In genomic region chr15:96818435-96818834, GRCm38 (mm10) we compare ENCODE assay signal across 26 mouse cellular contexts.
DNase-seq lines count a peak whose midpoint lies in the region; ATAC-seq and TF ChIP-seq lines count a peak whose summit lies in the region.
"Had no signal": no experiment of that assay in that cellular context is flagged by ENCODE, and none has a peak within 500 bp of the region (broad histone marks: within the 10 kb centered on the region; RNA-seq: fewer than 3 reads in every experiment).

No protein-coding gene starts in this region.

- intact Hi-C loops in heart, adult 2 months (cut with DNase I), result loop anchor here (5.0 kb wide), 2 partner anchors 86 to 101 kb away; no protein-coding TSS in a partner anchor
- intact Hi-C loops in heart, postnatal 10 days (cut with DNase I), result no loop called here

- peaks cover 6% of the 10 kb centered on the region for H3K4me1 ChIP-seq in heart, adult 2 months (ENCODE audit: control insufficient read depth, insufficient read depth, low read length)
- no peaks in the 10 kb centered on the region for H3K4me1 ChIP-seq in lung, embryonic 14.5 days (ENCODE audit: insufficient read depth)
- peaks cover 7% of the 10 kb centered on the region; the same call in 1 of the 2 replicates for H3K4me1 ChIP-seq in megakaryocyte, embryonic 14.5 days
- H3K4me1 ChIP-seq: embryonic facial prominence, embryonic 12.5 days; embryonic facial prominence, embryonic 15.5 days; heart, embryonic 13.5 days; hindbrain, embryonic 10.5 days; hindbrain, embryonic 13.5 days had no signal

- no peak for TF ChIP-seq POLR2A in heart, adult 2 months (IDR thresholded peaks at IDR 0.05; ENCODE audit: insufficient read depth, low read depth, low read length)

- H3K27ac ChIP-seq in heart, adult 2 months, result no peak overlapping the region
- no peak overlapping the region for H3K27ac ChIP-seq in lung, embryonic 14.5 days (ENCODE audit: low read depth)
- H3K27ac ChIP-seq: embryonic facial prominence, embryonic 12.5 days; embryonic facial prominence, embryonic 15.5 days; gastrocnemius, adult 2 months; heart, embryonic 13.5 days; hindbrain, embryonic 10.5 days; hindbrain, embryonic 13.5 days; hindbrain, postnatal 0 days had no signal

- TF ChIP-seq CTCF in heart, adult 2 months (IDR thresholded peaks at IDR 0.05), result no peak
- no peak for TF ChIP-seq CTCF in lung, embryonic 14.5 days (IDR thresholded peaks at IDR 0.05; ENCODE audit: low read depth)

- H3K9me3 ChIP-seq in lung, embryonic 14.5 days (ENCODE audit: low read depth, low read length), result no peaks in the 10 kb centered on the region
- H3K9me3 ChIP-seq in megakaryocyte, embryonic 14.5 days, result peaks cover 8% of the 10 kb centered on the region
- H3K9me3 ChIP-seq: embryonic facial prominence, embryonic 12.5 days; embryonic facial prominence, embryonic 15.5 days; hindbrain, embryonic 10.5 days; hindbrain, embryonic 13.5 days had no signal

- ATAC-seq in lung, embryonic 14.5 days (ENCODE audit: insufficient read depth), result peak; percentile 31; the same call in 1 of the 2 replicates
- ATAC-seq: activated CD4-positive, CD25-positive, alpha-beta regulatory T cell, adult 4 months; CD4-positive, CD25-positive, alpha-beta regulatory T cell, adult 4 months; forebrain, embryonic 14.5 days; forebrain, postnatal 0 days; hindbrain, postnatal 0 days; inflammation-experienced regulatory T-cells, adult 6 months; intestine, embryonic 16.5 days had no signal

- DNase-seq in heart, adult 2 months, result no peak
- no peak for DNase-seq in heart, postnatal 10 days
- DNase-seq in lung, embryonic 14.5 days, result no peak
- no peak for DNase-seq in lung, postnatal 25 days (ENCODE audit: low spot score)
- DNase-seq in urinary bladder, adult 2 months (ENCODE audit: low spot score), result no peak
- DNase-seq in embryo, embryonic 11 days, result no peak
- DNase-seq: adrenal gland, adult 8-10 months; adrenal gland, postnatal 25 days; cerebellum, adult 11-12 months; cerebellum, adult 8-10 months; cerebellum, postnatal 10 days; gastrocnemius, adult 2 months; gastrocnemius, postnatal 14 days had no signal

- 0 out of 2 replicates have a peak overlapping the region, but pooled peaks have one; percentile 1 for H3K9ac ChIP-seq in heart, adult 2 months (ENCODE audit: low read depth, low read length)
- H3K9ac ChIP-seq in lung, embryonic 14.5 days, result no peak overlapping the region
- H3K9ac ChIP-seq: embryonic facial prominence, embryonic 12.5 days; embryonic facial prominence, embryonic 15.5 days; forebrain, postnatal 0 days; heart, embryonic 13.5 days; hindbrain, embryonic 13.5 days had no signal

- 68% methylated on average over 7 of the region's 7 CpGs for WGBS in heart, adult 2 months
- 77% methylated on average over 7 of the region's 7 CpGs for WGBS in lung, embryonic 14.5 days

- H3K27me3 ChIP-seq in heart, adult 2 months (ENCODE audit: control insufficient read depth, insufficient read depth, low read length), result no peaks in the 10 kb centered on the region
- H3K27me3 ChIP-seq in lung, embryonic 14.5 days (ENCODE audit: insufficient read depth, low read length), result no peaks in the 10 kb centered on the region
- no peaks in the 10 kb centered on the region for H3K27me3 ChIP-seq in megakaryocyte, embryonic 14.5 days (replicated peaks)
- H3K27me3 ChIP-seq: embryonic facial prominence, embryonic 12.5 days; embryonic facial prominence, embryonic 15.5 days; heart, embryonic 13.5 days; hindbrain, embryonic 13.5 days had no signal

- TF ChIP-seq EP300 in heart, adult 2 months (IDR thresholded peaks at IDR 0.05; ENCODE audit: insufficient read depth, low read depth, low read length), result no peak

- no peaks in the 10 kb centered on the region for H3K36me3 ChIP-seq in heart, adult 2 months (ENCODE audit: control insufficient read depth, insufficient read depth, low read length)
- H3K36me3 ChIP-seq in lung, embryonic 14.5 days (ENCODE audit: insufficient read depth), result no peaks in the 10 kb centered on the region
- H3K36me3 ChIP-seq in megakaryocyte, embryonic 14.5 days (replicated peaks; ENCODE audit: low read length), result no peaks in the 10 kb centered on the region
- H3K36me3 ChIP-seq: embryonic facial prominence, embryonic 12.5 days; embryonic facial prominence, embryonic 15.5 days; heart, embryonic 13.5 days; hindbrain, embryonic 10.5 days; hindbrain, embryonic 13.5 days had no signal

- H3K4me2 ChIP-seq in lung, embryonic 14.5 days, result no peak overlapping the region
- H3K4me2 ChIP-seq: embryonic facial prominence, embryonic 12.5 days; embryonic facial prominence, embryonic 15.5 days; heart, embryonic 13.5 days; hindbrain, embryonic 13.5 days had no signal

- H3K79me2 ChIP-seq in heart, adult 2 months (replicated peaks; ENCODE audit: control insufficient read depth, insufficient read depth, low read length), result no peaks in the 10 kb centered on the region

- H3K4me3 ChIP-seq in heart, adult 2 months, result no peak overlapping the region
- H3K4me3 ChIP-seq in lung, embryonic 14.5 days (ENCODE audit: low read depth, low read length), result no peak overlapping the region
- peak overlapping the region; percentile 55 for H3K4me3 ChIP-seq in megakaryocyte, embryonic 14.5 days (replicated peaks)
- H3K4me3 ChIP-seq: embryonic facial prominence, embryonic 12.5 days; embryonic facial prominence, embryonic 15.5 days; gastrocnemius, adult 2 months; heart, embryonic 13.5 days; hindbrain, embryonic 10.5 days; hindbrain, embryonic 13.5 days had no signal
